Mouse (Mus musculus): ENCODE measurements around the gene Hpn. TPM values are rescaled to one million over a fixed set of nuclear protein-coding genes. Genes with fewer than 3 reads are reported as not detected.

Hpn gene
- total RNA-seq, 2 experiments from 2014 or later: 18.2 to 25.4 TPM

- no peak for DNase-seq (ENCODE audit: low spot score in 2 of 2)
These were observed 1.3 kb downstream of the Hpn start for GRCm38 (mm10) chr7:31113800-31114199.

GRCm38 (mm10) chr7:31112036-31112435, 3.1 kb downstream of the Hpn start:
- DNase-seq (ENCODE audit: low spot score in 2 of 2): no peak

- DNase-seq (ENCODE audit: low spot score in 2 of 2): no peak
These were observed 4.2 kb downstream of the Hpn start for GRCm38 (mm10) chr7:31110861-31111385.

GRCm38 (mm10) chr7:31109796-31110195, 5.3 kb downstream of the Hpn start:
- DNase-seq (ENCODE audit: low spot score in 2 of 2): no peak

- DNase-seq (ENCODE audit: low spot score in 2 of 2): no peak
These were observed 6.0 kb downstream of the Hpn start for GRCm38 (mm10) chr7:31109091-31109490.

GRCm38 (mm10) chr7:31107781-31108180, 7.3 kb downstream of the Hpn start:
- DNase-seq (ENCODE audit: low spot score in 2 of 2): no peak

GRCm38 (mm10) chr7:31106166-31106565, 8.9 kb downstream of the Hpn start:
- DNase-seq (ENCODE audit: low spot score in 2 of 2): no peak

- peak in 1 of 2 experiments; percentile 43 for DNase-seq (ENCODE audit: low spot score in 2 of 2)
These were observed 9.9 kb downstream of the Hpn start for GRCm38 (mm10) chr7:31105061-31105768.

- no peak for DNase-seq (ENCODE audit: low spot score in 2 of 2)
These were observed 14.3 kb downstream of the Hpn start for GRCm38 (mm10) chr7:31100786-31101185.

GRCm38 (mm10) chr7:31099612-31099982, 15.5 kb downstream of the Hpn start:
- no peak for DNase-seq (ENCODE audit: low spot score in 2 of 2)

GRCm38 (mm10) chr7:31098697-31099611, 16.1 kb downstream of the Hpn start:
- DNase-seq (ENCODE audit: low spot score in 2 of 2): peak in 1 of 2 experiments; percentile 26

- DNase-seq (ENCODE audit: low spot score in 2 of 2): peak; percentile 66 to 79
These were observed 17.4 kb downstream of the Hpn start for GRCm38 (mm10) chr7:31097583-31098248.

GRCm38 (mm10) chr7:31096892-31097564, 18.1 kb downstream of the Hpn start:
- DNase-seq (ENCODE audit: low spot score in 2 of 2): no peak

- DNase-seq (ENCODE audit: low spot score in 2 of 2): no peak
These were observed 20.2 kb downstream of the Hpn start for GRCm38 (mm10) chr7:31094774-31095501.

- no peak for DNase-seq (ENCODE audit: low spot score in 2 of 2)
These were observed 25.4 kb downstream of the Hpn start for GRCm38 (mm10) chr7:31089721-31090120.

GRCm38 (mm10) chr7:31088206-31088605, 26.9 kb downstream of the Hpn start:
- no peak for DNase-seq (ENCODE audit: low spot score in 2 of 2)

- no peak for DNase-seq (ENCODE audit: low spot score in 2 of 2)
These were observed 27.8 kb downstream of the Hpn start for GRCm38 (mm10) chr7:31087262-31087661.

- no peak for DNase-seq (ENCODE audit: low spot score in 2 of 2)
These were observed 28.8 kb downstream of the Hpn start for GRCm38 (mm10) chr7:31086175-31086755.

GRCm38 (mm10) chr7:31085171-31085570, 29.9 kb downstream of the Hpn start:
- DNase-seq (ENCODE audit: low spot score in 2 of 2): no peak

GRCm38 (mm10) chr7:31084140-31084539, 30.9 kb downstream of the Hpn start:
- DNase-seq (ENCODE audit: low spot score in 2 of 2): no peak
